Mouse (Mus musculus): ENCODE results near the gene Isg15. TPM values are rescaled to one million over a fixed set of nuclear protein-coding genes. Genes with fewer than 3 reads are reported as not detected.
"Not testable (repeated sequence)": the region's sequence is repeated elsewhere in the genome, so short reads cannot be mapped to it uniquely, and the experiment has no call there.

The Isg15 gene
- total RNA-seq, 2 experiments from 2014 or later = 0.74 TPM; not detected in 1

- DNase-seq (ENCODE audit: low spot score in 2 of 2) = no peak
Measured at GRCm38 (mm10) chr4:156169129-156169528, 31.5 kb downstream of the Isg15 start.

GRCm38 (mm10) chr4:156168611-156169010, 32.0 kb downstream of the Isg15 start:
- DNase-seq (ENCODE audit: low spot score in 2 of 2) = no peak

- DNase-seq (ENCODE audit: low spot score in 2 of 2) = no peak
Measured at GRCm38 (mm10) chr4:156166477-156166876, 34.1 kb downstream of the Isg15 start.

GRCm38 (mm10) chr4:156154771-156155170, 45.8 kb downstream of the Isg15 start:
- DNase-seq (ENCODE audit: low spot score in 2 of 2) = no peak

- DNase-seq (ENCODE audit: low spot score in 2 of 2) = not testable (repeated sequence)
Measured at GRCm38 (mm10) chr4:156150887-156151286, 49.7 kb downstream of the Isg15 start.

Small RNA genes lying within 50 kb of the gene (microRNA-seq; reads per million reads assigned to microRNA genes)
- 1.5 to 4.7 reads per million in 2 experiments for gene Mir7658

Other genes with a start within 250 kb of the Isg15 start
- 10 to 100 TPM; 15.7 to 16.8 TPM for gene C1qtnf12, start 238.5 kb downstream of the Isg15 start, total RNA-seq (2021)
- 10 to 100 TPM in 1 of 2 experiments, 1 to 10 TPM in 1; 9.3 to 10.3 TPM for gene B3galt6, start 208.2 kb downstream of the Isg15 start, total RNA-seq (2021)
- gene Sdf4, start 207.9 kb downstream of the Isg15 start, total RNA-seq (2021) = 100 to 1,000 TPM; 202 to 203 TPM
- 1 to 10 TPM in 1 of 2 experiments, under 1 TPM in 1; 0.94 to 1.4 TPM for gene Tnfrsf4, start 187.0 kb downstream of the Isg15 start, total RNA-seq (2021)
- gene Tnfrsf18, start 174.7 kb downstream of the Isg15 start, total RNA-seq (2021) = not detected
- under 1 TPM; 0.33 to 0.35 TPM for gene Ttll10, start 141.4 kb downstream of the Isg15 start, total RNA-seq (2021)
- 10 to 100 TPM; 24.9 to 27.2 TPM for gene 9430015G10Rik, start 90.8 kb downstream of the Isg15 start, total RNA-seq (2021)
- under 1 TPM; 0.67 to 0.84 TPM for gene Rnf223, start 70.3 kb downstream of the Isg15 start, total RNA-seq (2021)
- gene Agrn, start 3.3 kb downstream of the Isg15 start, total RNA-seq (2021) = 100 to 1,000 TPM; 118 to 120 TPM
- gene AW011738, start 2.5 kb upstream of the Isg15 start, total RNA-seq (2021) = 1 to 10 TPM; 5.4 to 6.5 TPM
- gene Perm1, start 15.1 kb upstream of the Isg15 start, total RNA-seq (2021) = under 1 TPM; 0.15 to 0.40 TPM
- gene Plekhn1, start 34.0 kb upstream of the Isg15 start, total RNA-seq (2021) = 10 to 100 TPM; 37.5 to 38.8 TPM
- 10 to 100 TPM; 69.5 to 71.7 TPM for gene Noc2l, start 35.2 kb upstream of the Isg15 start, total RNA-seq (2021)
- gene Samd11, start 54.8 kb upstream of the Isg15 start, total RNA-seq (2021) = 1 to 10 TPM; 4.5 to 5.6 TPM
- gene Vmn2r-ps159, start 130.3 kb upstream of the Isg15 start, total RNA-seq (2021) = not detected